Mouse (Mus musculus) thymus, postnatal 0 days (tissue): Measurements from ENCODE around the gene Epn2. TPM values are rescaled to one million over a fixed set of nuclear protein-coding genes. Genes with fewer than 3 reads are reported as not detected.
"Not testable (repeated sequence)": the region's sequence is repeated elsewhere in the genome, so short reads cannot be mapped to it uniquely, and the experiment has no call there.

ENCODE experiments used
- DNase-seq: peaks from one replicate; pipeline ENCODE4 v3.0.0-alpha.2; 2015; ENCODE audit warnings: low spot score
- polyA plus RNA-seq: library from polyadenylated mRNA; unstranded; fragments of >200 nt; fragmentation: Nextera tagmentation; extraction: Ambion mirVana; gene quantifications from 2 replicates; pipeline ENCODE4 v1.2.1, GENCODE M21; 2015

The Epn2 gene
- polyA plus RNA-seq, 1 experiment from 2014 or later = 4.6 TPM

DNA sequence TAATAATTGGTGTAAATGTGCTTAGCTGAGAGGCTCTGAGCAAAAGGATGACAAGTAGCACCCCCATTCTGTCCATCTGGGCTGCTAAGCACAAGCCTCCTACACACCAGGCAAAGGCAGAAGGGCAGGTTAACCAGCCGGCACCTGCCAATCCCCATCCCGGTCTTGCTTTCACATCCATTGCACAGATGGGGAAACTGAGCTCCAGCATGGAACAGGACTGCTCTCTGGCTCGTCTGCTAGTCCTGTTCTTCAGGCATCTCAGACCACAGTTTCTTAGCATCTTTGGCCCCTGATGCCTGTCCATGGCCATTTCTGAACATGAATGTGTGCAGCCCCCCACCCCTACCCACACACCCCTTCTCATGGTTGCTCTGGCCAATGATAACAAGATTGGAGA lies 12.6 kb upstream of the Epn2 start:
- DNase-seq = no peak

DNA sequence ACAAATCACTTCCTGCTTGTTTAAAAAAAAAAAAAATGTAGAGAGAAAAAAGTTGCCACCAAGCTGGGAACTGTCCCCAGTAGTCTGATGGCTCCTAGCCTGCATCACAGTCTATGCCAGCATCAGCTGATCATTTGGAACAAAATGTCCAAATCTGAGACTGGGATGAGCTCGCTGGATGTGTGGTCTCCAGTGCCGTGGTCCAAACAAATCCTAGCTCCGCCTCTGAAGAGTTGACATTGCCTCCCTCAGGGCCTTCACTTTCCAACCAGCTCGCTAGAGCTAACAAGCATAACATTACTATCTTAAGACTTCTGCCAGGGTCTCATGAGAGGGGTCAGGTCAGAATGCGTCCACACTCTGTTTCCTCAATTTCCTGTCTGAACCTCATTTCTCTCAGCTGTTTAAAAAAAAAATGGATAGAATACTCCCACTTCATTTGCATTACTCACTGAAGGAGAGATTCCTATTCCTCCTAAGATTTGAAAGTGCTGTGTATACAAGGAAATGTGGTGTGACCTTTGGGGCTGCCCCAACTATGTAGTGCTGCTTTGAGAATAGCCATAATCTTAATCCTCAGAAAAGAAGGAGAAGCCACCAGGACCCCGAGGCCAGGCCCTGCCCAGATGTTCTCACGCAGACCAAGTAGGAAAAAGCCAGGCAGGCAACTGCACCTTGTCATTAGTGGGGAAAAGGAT lies 11.2 kb upstream of the Epn2 start:
- DNase-seq = no peak

DNA sequence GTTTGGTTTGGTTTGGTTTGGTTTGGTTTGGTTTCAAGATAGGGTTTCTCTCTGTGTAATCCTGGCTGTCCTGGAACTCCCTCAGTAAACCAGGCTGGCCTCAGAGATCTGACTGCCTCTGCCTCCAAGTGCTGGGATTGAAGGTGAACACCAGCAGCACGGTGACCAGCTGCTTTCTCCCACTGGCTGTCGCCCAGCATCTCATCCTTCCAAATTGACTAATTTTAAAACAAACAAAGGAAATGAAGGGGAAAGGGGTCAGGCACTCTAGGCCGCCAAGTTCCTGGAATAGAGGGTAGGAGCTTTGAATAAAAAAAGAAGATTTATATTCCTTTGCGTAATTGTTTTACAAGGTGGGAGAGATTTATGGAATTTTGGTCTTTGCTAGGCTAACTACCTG lies 5.9 kb upstream of the Epn2 start:
- DNase-seq = no peak

DNA sequence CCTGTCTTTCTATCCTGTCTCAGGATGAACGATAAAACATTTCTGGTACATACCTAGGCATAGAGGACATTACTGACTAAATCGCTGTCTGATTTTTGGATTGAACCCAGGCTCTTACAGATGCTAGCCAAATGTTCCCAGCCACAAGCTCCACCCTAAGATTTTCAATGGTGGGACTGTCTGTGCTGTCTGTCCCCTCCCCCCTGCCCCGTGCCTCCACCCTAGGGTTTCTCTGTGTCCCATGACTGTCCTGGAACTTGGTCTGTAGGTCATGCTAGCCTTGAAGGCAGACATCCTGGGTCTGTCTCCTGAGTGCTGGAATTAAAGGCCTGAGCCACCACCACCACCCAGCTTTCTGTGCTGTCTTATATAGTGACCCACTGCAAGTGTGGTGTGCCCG lies 5.3 kb upstream of the Epn2 start:
- no peak for DNase-seq

DNA sequence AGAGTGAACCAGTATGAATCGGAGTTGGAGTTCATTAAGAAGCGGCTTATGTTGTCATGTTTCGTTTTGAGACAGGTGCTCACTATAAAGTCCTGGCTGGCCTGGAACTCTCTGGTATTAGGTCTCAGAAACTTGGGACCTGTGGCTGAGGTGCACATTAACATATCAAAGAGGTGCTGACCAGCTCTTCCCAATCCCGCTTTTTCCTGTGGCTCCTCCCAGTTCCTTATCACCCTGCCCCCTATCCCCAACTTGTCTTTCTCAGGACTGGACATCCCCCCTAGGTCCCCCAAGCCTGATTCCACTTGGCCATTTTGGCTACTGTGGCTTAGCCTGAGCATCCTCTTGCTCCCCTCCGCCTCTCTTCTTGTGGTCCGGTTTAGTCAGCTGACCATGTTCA lies 4.6 kb upstream of the Epn2 start:
- no peak for DNase-seq

DNA sequence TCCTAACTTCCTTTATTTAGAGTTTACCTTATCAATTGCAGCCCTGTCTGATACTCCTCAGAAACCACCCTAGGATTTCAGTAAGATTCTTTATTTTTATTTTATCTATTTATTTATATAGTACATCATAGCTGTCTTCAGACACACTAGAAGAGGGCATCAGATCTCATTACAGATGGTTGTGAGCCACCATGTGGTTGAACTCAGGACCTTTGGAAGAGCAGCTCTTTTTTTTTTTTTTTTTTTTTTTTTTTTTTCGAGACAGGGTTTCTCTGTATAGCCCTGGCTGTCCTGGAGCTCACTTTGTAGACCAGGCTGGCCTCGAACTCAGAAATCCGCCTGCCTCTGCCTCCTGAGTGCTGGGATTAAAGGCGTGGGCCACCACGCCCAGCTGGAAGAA lies 3.3 kb upstream of the Epn2 start:
- not testable (repeated sequence) for DNase-seq

DNA sequence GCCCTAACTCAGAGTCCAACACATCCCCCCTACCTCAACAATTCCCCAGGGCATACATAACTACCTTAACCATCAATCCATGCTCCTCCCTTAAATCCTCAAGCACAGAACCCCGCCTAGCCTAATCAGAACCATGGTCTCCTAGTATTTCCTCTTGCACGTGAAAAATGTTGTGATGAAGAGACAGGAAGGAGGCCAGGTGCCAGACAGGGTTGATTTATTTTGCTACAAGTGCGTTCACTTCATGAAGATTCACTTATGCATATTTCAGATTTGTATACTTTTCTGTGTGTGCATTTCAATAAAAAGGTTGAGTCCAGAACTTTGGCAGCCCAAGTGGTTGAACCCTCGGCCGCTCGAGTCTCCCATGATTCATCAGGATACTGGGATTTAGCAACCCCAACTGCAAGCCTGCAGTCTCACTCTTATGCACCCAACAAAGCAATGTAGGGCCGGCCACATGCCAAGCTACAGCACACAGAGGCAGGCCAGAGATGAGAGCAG lies 443 bp upstream of the Epn2 start:
- DNase-seq = no peak

DNA sequence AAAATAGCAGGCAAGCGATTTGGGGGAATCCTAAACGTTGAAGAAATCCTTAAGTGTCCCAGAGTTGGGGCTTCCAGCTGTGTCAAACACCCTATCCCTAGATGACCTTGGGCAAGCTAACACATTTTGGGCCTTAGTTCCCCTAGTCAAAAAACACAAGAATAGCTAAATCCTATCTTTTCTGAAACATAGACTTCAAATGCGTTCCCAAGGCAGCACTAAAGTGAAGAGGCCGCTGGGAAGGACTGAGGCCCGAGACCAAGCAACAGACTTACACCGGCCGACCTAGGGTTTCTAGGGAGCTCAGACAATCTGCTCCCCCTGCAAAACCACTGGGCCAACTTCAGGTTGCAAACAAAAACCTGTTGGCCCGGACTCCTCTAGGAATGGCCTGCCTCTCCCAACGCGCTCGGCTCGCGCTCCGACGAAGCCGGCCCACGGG lies 925 bp downstream of the Epn2 start:
- DNase-seq = no peak

DNA sequence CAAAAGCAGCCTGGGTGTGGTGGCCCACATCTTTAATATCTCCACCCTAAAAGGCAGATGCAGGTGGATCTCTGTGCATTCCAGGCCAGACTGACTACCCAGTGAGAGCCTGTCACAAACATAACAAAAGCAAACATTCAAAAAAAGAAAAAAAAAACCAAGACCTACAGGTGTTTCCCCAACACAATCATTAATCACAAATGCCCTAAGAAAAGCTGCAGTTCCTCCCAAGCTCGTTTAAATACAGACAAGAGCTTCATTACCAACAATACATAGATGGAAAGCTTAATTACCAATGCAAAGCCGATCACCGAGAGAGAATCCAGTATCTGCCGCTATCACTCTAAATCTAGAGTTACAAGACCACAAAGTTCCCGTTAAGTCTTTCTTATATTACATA lies 1.5 kb downstream of the Epn2 start:
- no peak for DNase-seq

DNA sequence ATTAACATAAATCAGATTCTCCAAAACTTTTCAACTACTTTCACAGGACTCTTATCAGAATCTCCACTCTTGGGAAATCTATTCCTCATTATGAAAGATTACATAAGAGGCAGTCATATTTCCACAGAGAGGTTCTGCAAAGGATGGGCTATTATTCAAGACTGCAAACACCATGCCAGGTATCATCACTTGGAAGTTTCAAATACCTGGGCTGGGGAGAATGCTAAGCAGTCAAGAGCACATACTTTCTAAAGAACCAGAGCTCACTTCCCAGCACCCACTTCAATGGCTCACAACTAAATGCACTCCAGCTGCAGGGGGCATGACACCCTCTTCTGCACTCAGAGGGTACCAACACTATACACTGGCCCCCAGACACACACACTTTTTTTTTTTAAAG lies 2.1 kb downstream of the Epn2 start:
- DNase-seq = no peak

DNA sequence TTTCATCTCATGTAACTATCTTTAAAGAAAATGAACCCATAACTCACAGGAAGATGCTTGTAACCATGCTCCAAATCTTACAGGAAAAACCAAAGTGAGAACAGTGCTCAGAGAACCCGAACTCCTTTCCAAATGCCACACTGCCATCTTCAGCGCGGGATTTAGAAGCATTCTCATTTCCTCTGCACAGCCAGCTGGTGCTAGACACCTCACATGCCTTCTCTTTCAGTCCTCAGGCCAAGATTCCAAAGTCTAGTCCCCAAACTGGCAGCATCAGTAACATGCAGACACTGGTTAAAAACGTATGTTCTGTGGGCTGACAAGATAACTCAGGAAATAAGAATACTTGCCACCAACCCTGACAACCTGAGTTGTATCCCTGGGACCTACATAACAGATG lies 6.2 kb downstream of the Epn2 start:
- no peak for DNase-seq

DNA sequence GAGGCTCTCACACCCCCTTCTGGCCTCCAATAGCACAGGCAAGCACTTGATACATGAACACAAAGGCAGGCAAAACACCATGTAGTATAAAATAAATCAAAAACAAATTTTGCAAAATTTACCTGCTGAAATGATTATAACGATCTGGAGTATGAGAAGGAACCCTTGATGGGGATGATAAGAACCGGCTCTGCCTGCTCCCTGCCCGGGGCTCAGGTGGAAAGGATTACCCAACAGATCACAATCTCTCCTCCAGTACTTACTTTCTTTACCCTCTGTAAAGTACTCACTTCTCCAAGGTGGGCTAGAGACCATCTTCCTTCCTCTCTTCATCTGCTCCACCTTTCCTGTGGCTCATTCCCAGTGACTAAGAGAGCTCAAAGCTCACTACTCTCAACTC lies 8.3 kb downstream of the Epn2 start:
- DNase-seq = no peak

DNA sequence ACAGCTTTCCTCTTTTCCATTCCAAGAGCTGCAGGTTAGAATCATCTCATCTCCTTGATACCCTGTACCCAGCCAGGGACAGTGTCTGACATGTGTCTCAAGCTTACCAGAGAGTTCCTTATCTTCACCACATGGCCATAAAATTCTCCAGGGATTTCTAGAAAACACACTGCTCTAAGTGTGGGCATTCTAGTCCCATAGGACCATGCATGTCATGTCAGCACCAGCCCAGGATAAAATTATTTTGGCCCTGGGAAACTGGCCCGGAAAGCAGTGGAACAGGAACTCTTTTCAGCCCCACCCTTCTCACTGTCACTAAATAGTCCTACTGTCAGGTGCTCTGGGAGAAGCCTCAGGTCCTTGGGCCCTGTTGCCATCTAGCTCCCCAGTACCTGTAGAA lies 9.8 kb downstream of the Epn2 start:
- no peak for DNase-seq

DNA sequence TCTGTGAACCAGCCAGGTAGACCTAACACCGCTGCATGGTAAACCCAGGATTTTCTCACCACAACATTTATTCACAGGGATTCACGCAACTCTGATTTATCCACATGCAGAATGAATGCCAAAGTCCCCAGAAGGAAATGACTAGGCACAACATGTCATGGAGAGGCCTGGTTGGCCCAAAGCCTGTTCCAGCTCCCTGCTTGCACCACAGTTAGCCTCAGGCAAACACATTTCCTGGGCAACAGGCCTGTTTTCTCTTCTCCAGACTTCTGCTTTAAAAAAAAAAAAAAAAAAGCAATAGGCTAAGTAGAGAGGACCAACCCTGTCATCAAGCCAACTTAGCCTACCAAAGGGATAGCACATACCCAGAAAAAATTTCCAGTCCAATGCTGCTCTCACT lies 14.9 kb downstream of the Epn2 start:
- DNase-seq = no peak

DNA sequence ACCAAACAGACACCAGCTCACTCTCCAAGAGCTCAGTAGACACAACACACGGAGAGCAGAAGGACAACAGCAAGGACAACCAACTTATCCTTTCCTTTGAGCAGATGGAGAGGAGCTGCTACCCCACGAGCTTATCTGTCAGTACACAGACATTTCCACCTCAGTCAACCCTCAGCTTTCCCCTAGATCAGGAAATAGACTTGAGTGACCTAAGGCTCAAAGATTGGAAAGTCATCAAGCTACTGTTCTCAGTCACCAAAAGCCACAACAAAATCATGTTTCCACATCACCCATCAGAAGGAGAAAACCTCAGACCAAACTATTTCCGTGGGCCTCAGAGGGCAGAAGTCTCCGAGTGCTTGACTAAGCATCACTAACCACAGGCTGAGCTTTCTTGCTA lies 15.5 kb downstream of the Epn2 start:
- peak; percentile 11 for DNase-seq

DNA sequence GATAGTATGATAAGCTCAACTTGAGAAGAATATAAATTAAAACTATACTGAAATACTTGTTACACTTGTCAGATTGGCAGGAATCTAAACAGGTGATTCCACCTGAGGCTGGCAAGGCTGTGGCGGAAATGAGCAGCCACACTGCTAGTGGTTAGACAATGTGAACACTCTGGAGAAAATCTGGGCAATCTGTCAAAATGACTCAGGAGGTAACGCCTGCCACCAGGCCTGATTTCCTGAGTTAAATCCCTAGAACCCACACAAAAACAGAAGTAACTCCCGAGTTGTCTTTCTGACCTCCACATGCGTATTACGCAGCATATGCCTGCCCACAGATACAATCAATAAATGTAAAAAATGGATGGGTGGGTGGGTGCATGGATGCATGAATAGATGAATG lies 17.1 kb downstream of the Epn2 start:
- DNase-seq = no peak

DNA sequence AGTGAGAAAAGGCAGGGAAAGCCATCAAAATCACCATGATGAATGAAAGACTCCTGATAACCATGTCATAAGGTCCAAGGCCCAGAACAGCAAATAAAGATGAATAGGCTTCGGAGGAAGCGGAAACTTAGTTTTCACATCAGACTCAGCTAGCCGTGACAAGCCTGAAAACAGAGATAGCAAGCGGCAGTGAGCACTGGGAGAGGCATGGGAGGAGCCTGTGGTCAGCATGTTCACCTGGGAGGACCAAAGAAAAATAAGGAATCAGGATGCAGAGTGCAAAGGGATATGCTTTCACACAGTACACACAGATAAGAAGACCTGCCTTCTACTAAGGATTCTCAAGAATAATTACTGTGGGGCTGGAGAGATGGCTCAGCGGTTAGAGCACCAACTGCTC lies 19.9 kb downstream of the Epn2 start:
- DNase-seq = no peak

DNA sequence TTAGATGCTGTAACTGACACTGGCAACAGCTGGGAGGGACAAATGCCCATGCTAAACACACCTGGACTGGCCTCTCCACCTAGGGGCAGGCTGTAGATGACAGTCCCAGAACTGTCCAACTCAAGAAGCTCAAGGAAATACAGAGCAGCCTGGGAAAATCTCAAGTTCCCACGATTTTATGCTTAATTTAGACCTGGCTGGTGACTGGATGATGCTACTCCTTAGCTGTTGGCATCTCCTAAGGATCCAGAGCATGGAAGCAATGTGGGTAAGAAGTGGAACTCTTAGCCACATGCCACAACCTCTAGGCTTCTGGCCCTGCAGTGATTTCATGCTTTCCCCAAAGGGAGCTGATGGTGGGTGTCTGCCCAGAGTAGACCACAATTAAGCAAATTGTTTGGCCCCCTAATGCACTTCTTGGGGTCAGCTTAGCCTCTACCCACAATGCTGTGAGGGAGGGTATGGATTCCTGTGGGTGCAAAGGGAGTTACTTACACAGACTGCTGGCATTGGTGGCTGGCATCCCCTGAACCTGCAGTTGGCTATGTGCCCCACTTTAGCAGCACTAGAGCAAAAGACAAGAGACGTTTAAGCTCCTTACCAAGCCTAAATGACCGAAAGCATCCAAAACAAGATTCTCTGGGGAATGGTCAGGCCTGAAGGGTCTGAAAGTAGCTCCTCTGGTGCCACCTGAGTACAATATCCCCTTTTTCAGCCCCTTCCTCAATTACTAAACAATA lies 26.3 kb downstream of the Epn2 start:
- no peak for DNase-seq

DNA sequence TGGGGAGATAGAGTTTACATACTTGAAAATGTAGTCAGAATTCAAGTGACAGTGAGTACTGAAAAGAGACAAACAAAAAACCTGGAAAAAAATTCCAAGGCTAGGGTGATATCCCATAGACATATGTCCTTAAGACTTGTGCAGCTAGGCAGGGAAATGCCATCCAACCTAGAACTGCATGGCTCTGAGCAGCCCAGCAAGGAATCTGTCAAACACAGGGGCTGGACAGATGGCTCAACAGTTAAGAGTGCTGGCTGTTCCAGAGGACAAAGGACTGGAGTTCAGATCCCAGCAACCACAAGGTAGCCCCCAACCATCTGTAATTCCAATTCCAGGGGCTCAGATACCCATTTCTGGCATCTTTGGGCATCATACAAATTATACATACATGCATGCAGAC lies 28.9 kb downstream of the Epn2 start:
- no peak for DNase-seq

DNA sequence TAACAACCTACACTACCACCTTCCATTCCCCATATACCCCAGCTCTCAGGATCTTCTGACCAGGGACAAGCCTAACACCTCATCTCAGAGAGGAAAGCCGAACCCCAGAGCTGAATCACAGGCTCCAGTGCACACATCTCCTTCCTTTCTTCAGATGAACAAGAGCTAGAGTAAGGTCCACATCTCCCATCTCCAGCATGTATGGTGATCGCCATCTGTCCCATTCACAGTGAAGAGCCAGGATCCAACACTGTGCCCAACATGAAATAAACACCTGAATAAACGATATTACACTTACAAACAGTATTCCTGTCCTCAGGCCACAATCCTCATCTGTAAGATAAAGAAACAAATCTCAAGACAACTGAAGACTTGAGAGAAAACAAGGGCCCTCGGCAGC lies 31.8 kb downstream of the Epn2 start:
- no peak for DNase-seq

DNA sequence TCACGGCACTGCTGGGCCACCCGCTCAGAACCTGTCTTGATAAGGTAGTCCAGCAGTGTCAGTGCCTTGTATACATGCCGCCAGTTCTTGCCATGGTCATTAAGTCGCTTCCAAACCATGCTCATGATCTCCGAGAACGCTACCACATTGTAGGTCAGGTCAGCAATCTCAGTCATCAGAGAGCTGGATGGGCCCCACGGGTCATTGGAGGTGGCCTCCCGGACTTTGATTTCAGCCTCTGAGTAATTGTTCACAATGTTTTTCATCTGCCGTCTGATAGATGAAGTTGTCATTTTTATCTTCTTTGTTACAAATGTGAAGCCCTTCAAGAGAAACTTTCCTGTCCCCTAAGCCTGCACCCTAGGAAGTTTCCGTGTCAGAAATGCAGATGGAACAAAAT lies 33.0 kb downstream of the Epn2 start:
- DNase-seq = no peak

DNA sequence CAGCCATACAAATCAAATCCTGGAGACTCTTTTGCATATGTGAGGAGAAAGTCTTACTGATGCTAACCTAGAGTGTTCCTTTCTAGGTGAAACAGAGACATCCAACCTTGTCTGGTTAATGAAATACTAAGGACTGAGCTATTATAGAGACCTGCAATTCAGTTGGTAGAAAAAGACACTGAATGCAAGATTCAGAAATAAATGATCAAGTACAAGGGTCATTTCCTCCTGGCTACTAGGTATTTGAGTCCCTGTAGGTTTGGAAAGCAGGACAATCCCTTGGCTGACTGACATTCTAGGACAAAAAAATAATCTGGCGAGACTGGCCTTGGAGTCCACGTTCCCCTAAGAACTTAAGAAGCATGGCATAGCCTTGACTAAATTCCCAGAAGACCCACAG lies 33.9 kb downstream of the Epn2 start:
- DNase-seq = no peak

DNA sequence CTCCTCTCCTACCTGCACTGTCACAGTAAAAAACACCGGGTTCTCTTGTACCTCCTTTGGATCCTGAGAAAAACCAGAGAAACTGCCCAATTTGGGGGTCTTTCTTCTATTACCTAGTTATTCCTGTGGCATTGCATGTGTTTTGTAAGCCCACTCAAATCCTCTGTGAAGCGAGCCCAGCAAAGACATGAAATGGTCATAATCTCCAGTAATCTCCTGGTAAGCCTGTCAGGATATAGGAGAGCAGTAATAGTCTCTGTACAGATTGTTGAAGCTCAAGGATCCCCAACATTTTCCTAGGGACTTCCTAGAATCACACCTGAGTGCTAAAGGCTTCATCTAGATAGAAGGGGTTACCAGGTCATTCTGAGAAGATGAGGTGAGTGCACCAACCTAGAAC lies 38.4 kb downstream of the Epn2 start:
- no peak for DNase-seq
